Mouse (Mus musculus) heart, embryonic 10.5 days (tissue): ENCODE measurements around the gene AC134908.4. TPM values are rescaled to one million over a fixed set of nuclear protein-coding genes. Genes with fewer than 3 reads are reported as not detected.
A peak's percentile ranks its signal among the peaks of the same experiment; 100 is the strongest.
"Not testable (repeated sequence)": the region's sequence is repeated elsewhere in the genome, so short reads cannot be mapped to it uniquely, and the experiment has no call there.

Experiments
- DNase-seq: peaks from one replicate; pipeline ENCODE4 v3.0.0-alpha.2; 2017; ENCODE audit warnings: low spot score
- H3K27ac ChIP-seq: fragments of 300-500 bp; sonication (generic); 2 replicates; pipeline ENCODE4 v1.5.1; 2016; ENCODE audit warnings: mild to moderate bottlenecking
- H3K27me3 ChIP-seq: fragments of 300-500 bp; sonication (generic); 2 replicates; pipeline ENCODE4 v1.6.1; 2016; ENCODE audit warnings: mild to moderate bottlenecking; ENCODE audit not compliant: poor library complexity, insufficient read depth, severe bottlenecking
- H3K36me3 ChIP-seq: fragments of 300-500 bp; sonication (generic); 2 replicates; pipeline ENCODE4 v1.6.1; 2016; ENCODE audit warnings: mild to moderate bottlenecking, moderate library complexity
- H3K4me1 ChIP-seq: fragments of 300-500 bp; sonication (generic); 2 replicates; pipeline ENCODE4 v1.6.1; 2016; ENCODE audit warnings: mild to moderate bottlenecking
- H3K4me3 ChIP-seq: fragments of 300-500 bp; sonication (generic); 2 replicates; pipeline ENCODE4 v1.5.1; 2016; ENCODE audit warnings: mild to moderate bottlenecking, moderate library complexity
- H3K9me3 ChIP-seq: fragments of 300-500 bp; sonication (generic); 2 replicates; pipeline ENCODE4 v1.6.1; 2016; ENCODE audit warnings: mild to moderate bottlenecking, moderate library complexity
- WGBS: fragments of 180-500 bp; shearing (Covaris S2); methylation state at CpG from one replicate; pipeline ENCODE4 v1.1.7; 2016; 5-methylcytosine and 5-hydroxymethylcytosine counted together
- polyA plus RNA-seq: library from polyadenylated mRNA; unstranded; fragments of >200 nt; fragmentation: Nextera tagmentation; extraction: Ambion mirVana; gene quantifications from 2 replicates; pipeline ENCODE4 v1.2.1, GENCODE M21; 2016

AC134908.4 gene
- polyA plus RNA-seq, 1 experiment from 2014 or later = 0.99 TPM

GRCm38 (mm10) chr17:25809606-25810340 is 14.3 kb upstream of the AC134908.4 start:
- peaks cover 23% of the 10 kb centered on the region for H3K4me1 ChIP-seq
- peak overlapping the region; percentile 67 for H3K27ac ChIP-seq
- H3K27me3 ChIP-seq = peaks cover 83% of the 10 kb centered on the region
- DNase-seq = no peak
- WGBS = 12% methylated on average over 25 of the region's 25 CpGs
- peak overlapping the region; percentile 76 for H3K4me3 ChIP-seq
- no peaks in the 10 kb centered on the region for H3K36me3 ChIP-seq
- H3K9me3 ChIP-seq = no peaks in the 10 kb centered on the region

GRCm38 (mm10) chr17:25808789-25809605 is 13.5 kb upstream of the AC134908.4 start, which contains the start of gene Fbxl16:
Fbxl16 (plus strand) TSS chr17:25809085.
- DNase-seq = no peak
- H3K9me3 ChIP-seq = no peaks in the 10 kb centered on the region
- peak within 1 kb of the TSS; percentile 67 for H3K27ac ChIP-seq
- H3K4me3 ChIP-seq = peak within 1 kb of the TSS; percentile 76
- H3K4me1 ChIP-seq = peaks cover 23% of the 10 kb centered on the region
- WGBS = under 1% methylated on average over 87 of the region's 100 CpGs
- H3K27me3 ChIP-seq = peaks cover 80% of the 10 kb centered on the region
- H3K36me3 ChIP-seq = no peaks in the 10 kb centered on the region

- peaks cover 26% of the 10 kb centered on the region for H3K4me1 ChIP-seq
- H3K9me3 ChIP-seq = no peaks in the 10 kb centered on the region
- peaks cover 73% of the 10 kb centered on the region for H3K27me3 ChIP-seq
- 42% methylated on average over 5 of the region's 5 CpGs for WGBS
- H3K36me3 ChIP-seq = no peaks in the 10 kb centered on the region
- no peak for DNase-seq
- H3K4me3 ChIP-seq = peak overlapping the region; percentile 76
- no peak overlapping the region for H3K27ac ChIP-seq
Observed at GRCm38 (mm10) chr17:25808028-25808427, 12.6 kb upstream of the AC134908.4 start.

GRCm38 (mm10) chr17:25807452-25807851 is 12.0 kb upstream of the AC134908.4 start:
- H3K9me3 ChIP-seq, H3K27ac ChIP-seq, DNase-seq, H3K36me3 ChIP-seq, H3K4me3 ChIP-seq: not testable (repeated sequence)
- WGBS = 43% methylated on average over 2 of the region's 2 CpGs
- H3K4me1 ChIP-seq = peaks cover 32% of the 10 kb centered on the region
- peaks cover 67% of the 10 kb centered on the region for H3K27me3 ChIP-seq

- Histone ChIP-seq H3K9me3 (no peaks in the 10 kb centered on the region), H3K27ac (no peak overlapping the region), H3K4me1 (peaks cover 37% of the 10 kb centered on the region), H3K27me3 (peaks cover 62% of the 10 kb centered on the region), H3K4me3 (no peak overlapping the region), H3K36me3 (no peaks in the 10 kb centered on the region)
- 80% methylated on average over 4 of the region's 4 CpGs for WGBS
- no peak for DNase-seq
Observed at GRCm38 (mm10) chr17:25806507-25806906, 11.0 kb upstream of the AC134908.4 start.

GRCm38 (mm10) chr17:25802825-25803517 is 7.5 kb upstream of the AC134908.4 start:
- 10% methylated on average over 10 of the region's 10 CpGs for whole genome bisulfite sequencing
- Histone ChIP-seq H3K36me3 (no peaks in the 10 kb centered on the region), H3K4me3 (peak overlapping the region; percentile 22; the same call in 1 of the 2 replicates), H3K4me1 (peaks cover 18% of the 10 kb centered on the region), H3K27me3 (peaks cover 27% of the 10 kb centered on the region), H3K27ac (peak overlapping the region; percentile 81), H3K9me3 (no peaks in the 10 kb centered on the region)
- peak; percentile 95 for DNase-seq

- no peaks in the 10 kb centered on the region for H3K9me3 ChIP-seq
- peaks cover 13% of the 10 kb centered on the region for H3K27me3 ChIP-seq
- no peak overlapping the region for H3K27ac ChIP-seq
- WGBS = 4% methylated on average over 6 of the region's 6 CpGs
- peaks cover 29% of the 10 kb centered on the region for H3K4me1 ChIP-seq
- DNase-seq = no peak
- H3K4me3 ChIP-seq = no peak overlapping the region
- no peaks in the 10 kb centered on the region for H3K36me3 ChIP-seq
Observed at GRCm38 (mm10) chr17:25801029-25801428, 5.6 kb upstream of the AC134908.4 start.

- Histone ChIP-seq H3K4me3 (peak within 1 kb of the TSS; percentile 80), H3K4me1 (peaks cover 46% of the 10 kb centered on the region), H3K36me3 (peaks cover 14% of the 10 kb centered on the region), H3K27ac (peak within 1 kb of the TSS; percentile 87), H3K27me3 (no peaks in the 10 kb centered on the region), H3K9me3 (no peaks in the 10 kb centered on the region)
- WGBS = under 1% methylated on average over 35 of the region's 35 CpGs
- peak; percentile 95 for DNase-seq
Observed at GRCm38 (mm10) chr17:25796951-25797369, 1.5 kb upstream of the AC134908.4 start, which contains the start of gene Metrn. Metrn (minus strand) TSS chr17:25797136.

GRCm38 (mm10) chr17:25796211-25796771 is 832 bp upstream of the AC134908.4 start:
- no peaks in the 10 kb centered on the region for H3K9me3 ChIP-seq
- peaks cover 14% of the 10 kb centered on the region for H3K36me3 ChIP-seq
- no peaks in the 10 kb centered on the region for H3K27me3 ChIP-seq
- WGBS = under 1% methylated on average over 37 of the region's 37 CpGs
- H3K4me1 ChIP-seq = peaks cover 53% of the 10 kb centered on the region
- peak overlapping the region; percentile 80 for H3K4me3 ChIP-seq
- no peak for DNase-seq
- peak overlapping the region; percentile 87 for H3K27ac ChIP-seq

- peaks cover 19% of the 10 kb centered on the region for H3K36me3 ChIP-seq
- WGBS = 87% methylated on average over 17 of the region's 17 CpGs
- DNase-seq = no peak
- peak overlapping the region; percentile 87 for H3K27ac ChIP-seq
- no peaks in the 10 kb centered on the region for H3K9me3 ChIP-seq
- H3K4me1 ChIP-seq = peaks cover 60% of the 10 kb centered on the region
- no peaks in the 10 kb centered on the region for H3K27me3 ChIP-seq
- H3K4me3 ChIP-seq = peak overlapping the region; percentile 80
Observed at GRCm38 (mm10) chr17:25794998-25795397, 461 bp downstream of the AC134908.4 start.

GRCm38 (mm10) chr17:25794197-25794596 is 1.3 kb downstream of the AC134908.4 start:
- Histone ChIP-seq H3K27ac (0 out of 2 replicates have a peak overlapping the region, but pooled peaks have one; percentile 22), H3K4me3 (no peak overlapping the region), H3K9me3 (no peaks in the 10 kb centered on the region), H3K27me3 (no peaks in the 10 kb centered on the region), H3K36me3 (peaks cover 27% of the 10 kb centered on the region), H3K4me1 (peaks cover 60% of the 10 kb centered on the region)
- DNase-seq = no peak
- WGBS = 82% methylated on average over 13 of the region's 13 CpGs

GRCm38 (mm10) chr17:25792615-25793014 is 2.8 kb downstream of the AC134908.4 start, which contains the start of gene Fam173a:
Fam173a (minus strand) TSS chr17:25792901.
- peak; percentile 88 for DNase-seq
- Histone ChIP-seq H3K27me3 (no peaks in the 10 kb centered on the region), H3K4me1 (peaks cover 61% of the 10 kb centered on the region), H3K4me3 (peak within 1 kb of the TSS; percentile 79), H3K27ac (peak within 1 kb of the TSS; percentile 94), H3K36me3 (peaks cover 41% of the 10 kb centered on the region), H3K9me3 (no peaks in the 10 kb centered on the region)
- WGBS = 4% methylated on average over 14 of the region's 14 CpGs
